Mouse (Mus musculus): ENCODE measurements at regions not wholly inside any gene's neighbourhood (a gene's known extent, or its start where the extent isn't known, plus 50 kb on each side); places are given as distances from the start of the nearest gene placed in this dataset.

- DNase-seq (ENCODE audit: extremely low read depth, insufficient read length, low spot score) = no peak
Observed at GRCm38 (mm10) chr6:141126614-141127396, 122.3 kb upstream of the Pde3a start.

DNA sequence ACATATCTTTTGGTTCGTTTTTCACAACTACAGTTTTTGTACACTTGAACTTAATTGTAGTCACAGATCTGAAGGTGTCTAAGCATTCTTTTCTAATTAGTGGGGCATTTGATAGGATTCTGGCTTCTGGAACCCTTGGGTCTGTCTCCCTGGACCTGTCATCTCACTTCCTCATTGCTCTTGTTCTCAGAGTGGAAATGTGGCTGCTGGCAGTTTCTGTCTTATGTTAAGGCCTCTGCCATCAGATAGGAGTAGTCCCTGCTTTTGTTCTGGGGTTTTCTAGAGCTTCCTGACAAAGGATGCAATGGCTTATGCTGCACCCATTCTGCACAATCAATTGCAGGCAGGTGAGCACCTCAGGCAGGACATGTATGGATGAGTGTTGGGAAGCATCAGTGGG is 119.5 kb upstream of the Pde3a start:
- DNase-seq (ENCODE audit: extremely low read depth, insufficient read length, low spot score) = no peak

GRCm38 (mm10) chr6:141134176-141134575 is 114.9 kb upstream of the Pde3a start:
- DNase-seq (ENCODE audit: extremely low read depth, insufficient read length, low spot score) = no peak

DNA sequence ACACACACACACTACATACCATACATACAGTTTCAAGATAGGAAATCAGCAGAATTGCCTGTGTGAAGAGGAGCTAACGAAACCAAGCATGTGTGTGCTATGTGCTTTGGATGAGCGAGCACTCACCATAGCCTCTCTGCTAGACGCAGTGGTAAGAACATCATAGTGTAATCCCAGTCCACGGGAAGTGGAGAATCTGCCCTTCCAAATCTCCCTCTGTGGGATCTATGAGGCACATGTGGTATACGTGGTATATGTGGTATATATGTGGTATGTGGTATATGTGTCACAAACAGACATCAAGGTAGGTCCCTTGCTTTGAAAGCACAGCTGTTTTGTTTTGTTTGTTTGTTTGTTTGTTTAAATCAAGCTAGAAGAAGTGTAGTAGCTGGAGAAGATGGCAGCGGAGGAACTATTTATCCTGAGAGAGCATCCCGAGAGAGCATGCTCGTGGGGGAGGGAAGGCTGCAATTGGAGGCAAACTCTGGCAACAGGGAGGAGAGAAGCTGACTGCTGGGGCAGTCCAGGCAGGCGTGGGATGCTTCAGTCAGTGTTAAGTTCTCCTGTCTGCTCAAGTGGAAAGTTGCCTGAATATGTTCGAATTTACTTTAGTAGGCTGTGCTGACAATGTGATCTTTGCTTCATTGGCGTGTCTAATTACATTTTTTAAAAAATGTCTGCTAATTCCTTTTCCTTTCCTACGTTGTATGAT is 112.2 kb upstream of the Pde3a start:
- DNase-seq (ENCODE audit: extremely low read depth, insufficient read length, low spot score) = no peak

DNA sequence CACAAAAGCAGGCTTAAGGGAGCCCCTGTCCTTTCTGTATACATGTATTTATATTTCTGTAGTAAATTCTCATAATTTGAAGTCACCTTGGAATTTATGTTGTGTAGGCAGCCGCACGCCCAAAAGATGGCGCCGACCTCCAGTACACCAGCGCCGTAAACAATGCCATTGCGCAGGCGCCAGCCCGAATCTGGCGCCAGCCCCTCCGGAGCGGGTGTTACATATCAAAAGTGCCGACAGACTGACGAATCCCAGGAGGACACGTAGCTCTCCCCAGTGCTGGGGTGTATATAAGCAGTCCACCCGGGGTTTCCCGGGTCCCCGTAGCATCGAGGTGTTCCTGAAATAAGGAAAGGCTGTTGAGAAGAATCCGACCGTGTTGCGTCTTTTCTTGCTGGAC is 108.1 kb upstream of the Pde3a start:
- DNase-seq (ENCODE audit: extremely low read depth, insufficient read length, low spot score) = peak; percentile 9

GRCm38 (mm10) chr6:141148417-141149169 is 100.5 kb upstream of the Pde3a start:
- DNase-seq (ENCODE audit: extremely low read depth, insufficient read length, low spot score) = no peak

GRCm38 (mm10) chr6:141149170-141149917 is 99.7 kb upstream of the Pde3a start:
- no peak for DNase-seq (ENCODE audit: extremely low read depth, insufficient read length, low spot score)

- no peak for DNase-seq (ENCODE audit: extremely low read depth, insufficient read length, low spot score)
Observed at GRCm38 (mm10) chr6:141159326-141159725, 89.7 kb upstream of the Pde3a start.

- no peak for DNase-seq (ENCODE audit: extremely low read depth, insufficient read length, low spot score)
Observed at GRCm38 (mm10) chr6:141161626-141162233, 87.3 kb upstream of the Pde3a start.

DNA sequence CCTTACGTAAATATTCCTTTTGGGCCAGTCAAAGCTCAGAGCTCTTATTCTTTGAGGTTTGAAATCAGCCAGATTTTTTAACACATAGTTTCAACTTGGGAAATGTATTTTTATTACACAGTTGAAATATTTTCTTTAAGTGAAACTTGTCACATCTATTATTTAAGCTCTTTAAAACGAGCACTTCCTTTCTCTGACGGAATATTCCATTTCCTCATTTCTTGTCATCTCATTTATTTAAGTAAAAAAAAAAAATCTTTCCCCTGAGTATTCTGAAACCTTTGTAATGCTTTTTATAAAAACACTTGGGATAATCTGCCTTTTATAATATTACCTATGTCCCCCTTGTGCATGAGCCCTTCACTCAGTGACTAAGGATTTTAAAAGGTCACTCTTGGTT is 81.8 kb upstream of the Pde3a start:
- DNase-seq (ENCODE audit: extremely low read depth, insufficient read length, low spot score) = no peak

DNA sequence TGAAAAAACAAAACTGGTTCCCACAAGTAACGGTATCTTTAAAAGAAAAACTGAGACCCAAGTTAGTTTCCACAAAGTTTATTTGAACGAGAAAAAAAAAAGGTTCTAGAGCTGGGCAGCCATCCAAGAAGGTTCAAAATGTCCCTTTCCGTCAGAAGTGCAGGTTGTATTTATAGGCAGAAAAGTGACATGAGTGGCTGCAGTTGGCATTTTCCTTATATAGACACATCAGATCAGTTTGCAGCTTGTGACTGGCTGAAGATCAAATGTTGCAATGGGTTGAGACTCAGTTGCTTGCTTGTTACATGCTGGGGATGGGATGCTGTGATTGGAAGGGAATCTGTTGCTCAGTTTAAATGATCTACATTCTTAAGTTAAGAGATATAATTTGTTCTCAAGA is 80.7 kb upstream of the Pde3a start:
- DNase-seq (ENCODE audit: extremely low read depth, insufficient read length, low spot score) = no peak

DNA sequence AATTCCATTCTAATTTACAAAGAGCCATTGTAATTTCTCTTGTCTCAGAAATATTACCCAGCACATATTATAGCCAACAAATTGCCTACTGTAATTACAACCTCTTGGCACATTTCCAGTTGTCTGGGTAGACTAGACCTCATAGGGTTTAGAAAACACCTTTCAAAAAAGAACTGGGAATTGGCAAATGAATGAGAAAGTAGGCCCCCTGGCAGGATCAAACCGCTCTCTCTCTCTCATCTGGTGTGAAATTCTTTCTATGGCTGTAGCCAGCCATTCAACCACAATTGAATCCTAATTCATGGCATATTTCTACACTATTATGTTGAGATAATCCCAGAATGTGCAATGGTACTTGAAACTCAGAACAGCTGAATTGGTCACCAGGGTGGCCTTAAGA is 65.3 kb upstream of the Pde3a start:
- no peak for DNase-seq (ENCODE audit: extremely low read depth, insufficient read length, low spot score)

- DNase-seq (ENCODE audit: extremely low read depth, insufficient read length, low spot score) = no peak
Observed at GRCm38 (mm10) chr6:141188036-141188435, 61.0 kb upstream of the Pde3a start.

DNA sequence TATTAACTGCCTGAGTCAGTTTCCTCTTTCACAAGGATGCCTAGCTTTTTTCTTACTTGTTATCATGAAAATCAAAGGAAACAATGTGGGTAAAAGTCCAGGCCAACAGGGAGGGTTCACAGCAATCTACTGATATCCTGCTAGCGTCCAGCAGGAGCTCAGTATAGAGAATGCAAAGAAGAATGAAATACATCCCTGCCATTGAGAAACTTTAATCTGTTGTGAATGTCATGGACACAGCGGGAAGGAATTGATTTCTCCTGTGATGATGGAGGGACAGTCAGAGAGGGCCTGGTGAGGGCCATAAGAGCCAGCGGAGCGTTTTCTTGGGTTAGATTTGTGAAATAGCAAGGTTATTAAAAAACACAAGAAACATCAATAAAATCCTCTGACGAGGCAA is 60.0 kb upstream of the Pde3a start:
- DNase-seq (ENCODE audit: extremely low read depth, insufficient read length, low spot score) = no peak

GRCm38 (mm10) chr6:141189701-141190100 is 59.4 kb upstream of the Pde3a start:
- no peak for DNase-seq (ENCODE audit: extremely low read depth, insufficient read length, low spot score)

GRCm38 (mm10) chr6:141190383-141190782 is 58.7 kb upstream of the Pde3a start:
- no peak for DNase-seq (ENCODE audit: extremely low read depth, insufficient read length, low spot score)

GRCm38 (mm10) chr6:141197501-141197900 is 51.6 kb upstream of the Pde3a start:
- no peak for DNase-seq (ENCODE audit: extremely low read depth, insufficient read length, low spot score)

Data from 3134 (cell line).